Comparison of ENCODE assay signal across 23 mouse cellular contexts in the genomic region with DNA sequence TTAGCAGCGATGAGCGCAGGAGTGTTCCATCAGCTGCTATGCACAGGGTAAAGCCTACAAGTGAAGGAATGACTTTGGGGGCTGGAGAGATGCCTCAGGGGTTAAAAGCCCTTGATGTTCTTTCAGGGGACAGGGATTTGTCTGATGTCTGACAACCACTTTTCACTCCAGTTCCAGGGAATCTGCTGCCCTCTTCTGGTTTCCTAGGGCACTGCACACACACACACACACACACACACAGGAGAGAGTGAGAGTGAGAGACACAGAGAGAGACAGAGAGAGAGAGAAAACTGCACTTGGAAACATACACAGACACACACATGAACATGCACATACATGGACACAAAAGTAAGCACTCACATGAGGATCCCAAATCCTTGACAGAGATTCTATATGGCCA. TPM values are rescaled to one million over a fixed set of nuclear protein-coding genes. Genes with fewer than 3 reads are reported as not detected.
A peak's percentile ranks its signal among the peaks of the same experiment; 100 is the strongest.
DNase-seq lines count a peak whose midpoint lies in the region; ATAC-seq and TF ChIP-seq lines count a peak whose summit lies in the region.
"Had no signal": no experiment of that assay in that cellular context is flagged by ENCODE, and none has a peak within 500 bp of the region (broad histone marks: within the 10 kb centered on the region; RNA-seq: fewer than 3 reads in every experiment).

No protein-coding gene starts in this region.

- TF ChIP-seq POLR2A in liver, adult 2 months (IDR thresholded peaks at IDR 0.05; ENCODE audit: extremely low read depth, insufficient read depth, low read length): no peak
- no peak for TF ChIP-seq POLR2A in CH12.LX (IDR thresholded peaks at IDR 0.05; ENCODE audit: low read depth, low read length)
- no peak for TF ChIP-seq POLR2A in bone marrow, adult 2 months (IDR thresholded peaks at IDR 0.05; ENCODE audit: borderline replicate concordance, control insufficient read depth, low read depth, low read length)

- no peak overlapping the region for H3K4me3 ChIP-seq in heart, embryonic 12.5 days
- no peak overlapping the region for H3K4me3 ChIP-seq in liver, adult 2 months (ENCODE audit: insufficient read depth, low read depth, low read length)
- no peak overlapping the region for H3K4me3 ChIP-seq in liver, embryonic 11.5 days (ENCODE audit: low read depth, low read length)
- no peak overlapping the region for H3K4me3 ChIP-seq in CH12.LX (replicated peaks in 1 of 3; ENCODE audit: low read depth in 2 of 3, low read length in 2 of 3, poor library complexity in 1 of 3)
- no peak overlapping the region for H3K4me3 ChIP-seq in bone marrow, adult 2 months (replicated peaks; ENCODE audit: control insufficient read depth, low read depth, low read length)
- H3K4me3 ChIP-seq: embryonic facial prominence, embryonic 12.5 days; heart, embryonic 15.5 days; hindbrain, embryonic 13.5 days; limb, embryonic 15.5 days; lung, embryonic 15.5 days; stomach, embryonic 15.5 days had no signal

- in situ Hi-C loops in CH12.LX (cut with MboI; ENCODE audit: low pct_ligation_motif_present, low pct_unique_long_range_greater_than_20kb, low sequenced_read_pairs): loop anchor here (25.0 kb wide), 1 partner anchor 322 kb away; no protein-coding TSS in a partner anchor

- dilution Hi-C loops in CH12.LX (cut with MboI; ENCODE audit: extremely low pct_ligation_motif_present, extremely low pct_unique_long_range_greater_than_20kb, low sequenced_read_pairs): no loop called here

- H3K9me3 ChIP-seq in heart, embryonic 12.5 days (replicated peaks): peaks cover 6% of the 10 kb centered on the region
- no peaks in the 10 kb centered on the region for H3K9me3 ChIP-seq in liver, embryonic 11.5 days (ENCODE audit: control insufficient read depth, low read length)
- H3K9me3 ChIP-seq in CH12.LX (replicated peaks; ENCODE audit: low read length): peaks cover 9% of the 10 kb centered on the region
- H3K9me3 ChIP-seq: embryonic facial prominence, embryonic 12.5 days; heart, embryonic 15.5 days; hindbrain, embryonic 13.5 days; limb, embryonic 15.5 days; lung, embryonic 15.5 days; stomach, embryonic 15.5 days had no signal

- no peaks in the 10 kb centered on the region for H3K36me3 ChIP-seq in heart, embryonic 12.5 days
- no peaks in the 10 kb centered on the region for H3K36me3 ChIP-seq in liver, adult 2 months (ENCODE audit: control insufficient read depth, insufficient read depth, low read length)
- H3K36me3 ChIP-seq in liver, embryonic 11.5 days (ENCODE audit: control insufficient read depth, insufficient read depth, low read length): no peaks in the 10 kb centered on the region
- peaks cover 5 to 35% of the 10 kb centered on the region in 2 experiments for H3K36me3 ChIP-seq in CH12.LX (replicated peaks in 1 of 2; ENCODE audit: control insufficient read depth in 1 of 2, insufficient read depth in 1 of 2, low read length in 1 of 2)
- H3K36me3 ChIP-seq: embryonic facial prominence, embryonic 12.5 days; G1E; heart, embryonic 15.5 days; hindbrain, embryonic 13.5 days; limb, embryonic 15.5 days; lung, embryonic 15.5 days; stomach, embryonic 15.5 days had no signal

- no peaks in the 10 kb centered on the region for H3K79me2 ChIP-seq in liver, adult 2 months (ENCODE audit: control insufficient read depth, insufficient read depth, low read length)
- peaks cover 26% of the 10 kb centered on the region for H3K79me2 ChIP-seq in CH12.LX (replicated peaks; ENCODE audit: control insufficient read depth, extremely low read depth, insufficient read depth, poor library complexity, severe bottlenecking)

- 95% methylated on average over 2 of the region's 2 CpGs for WGBS in heart, embryonic 12.5 days
- WGBS in liver, adult 2 months: 100% methylated on average over 2 of the region's 2 CpGs
- WGBS in liver, embryonic 11.5 days: 100% methylated on average over 2 of the region's 2 CpGs
- 89% methylated on average over 2 of the region's 2 CpGs for WGBS in bone marrow, adult 2 months

- peaks cover 18% of the 10 kb centered on the region for H3K4me1 ChIP-seq in heart, embryonic 12.5 days (replicated peaks)
- no peaks in the 10 kb centered on the region for H3K4me1 ChIP-seq in liver, adult 2 months (ENCODE audit: control insufficient read depth, insufficient read depth, low read length)
- H3K4me1 ChIP-seq in liver, embryonic 11.5 days (replicated peaks; ENCODE audit: control insufficient read depth, insufficient read depth, low read length): peaks cover 12% of the 10 kb centered on the region
- peaks cover 39 to 67% of the 10 kb centered on the region in 2 experiments for H3K4me1 ChIP-seq in CH12.LX (ENCODE audit: control insufficient read depth in 1 of 2, insufficient read depth in 2 of 2)
- peaks cover 14% of the 10 kb centered on the region; the same call in 1 of the 2 replicates for H3K4me1 ChIP-seq in bone marrow, adult 2 months (ENCODE audit: control insufficient read depth, insufficient read depth, low read length)

- peak; percentile 18 for TF ChIP-seq RAD21 in CH12.LX (IDR thresholded peaks at IDR 0.05; ENCODE audit: low read depth, low read length)

- H3K4me2 ChIP-seq in heart, embryonic 12.5 days: no peak overlapping the region
- H3K4me2 ChIP-seq in liver, embryonic 11.5 days: no peak overlapping the region
- H3K4me2 ChIP-seq in CH12.LX (ENCODE audit: insufficient read depth, low read depth, poor library complexity, severe bottlenecking): no peak overlapping the region
- H3K4me2 ChIP-seq: embryonic facial prominence, embryonic 12.5 days; heart, embryonic 15.5 days; hindbrain, embryonic 13.5 days; limb, embryonic 15.5 days; lung, embryonic 15.5 days; midbrain, embryonic 11.5 days; stomach, embryonic 15.5 days had no signal

- peak; percentile 8; the same call in 1 of the 2 replicates for TF ChIP-seq CTCF in liver, adult 2 months (IDR thresholded peaks at IDR 0.05; ENCODE audit: low read depth, low read length)
- peak in 1 of 2 experiments; percentile 50; a peak in 2 of 4 replicates for TF ChIP-seq CTCF in CH12.LX (conservative IDR thresholded peaks at IDR 0.05 in 1 of 2, IDR thresholded peaks at IDR 0.05 in 1 of 2; ENCODE audit: low read depth in 2 of 2, low read length in 2 of 2)
- TF ChIP-seq CTCF in bone marrow, adult 2 months (IDR thresholded peaks at IDR 0.05; ENCODE audit: control insufficient read depth, insufficient read depth, low read length): 0 out of 2 replicates have a peak, but pooled peaks have one; percentile 17

- no peak overlapping the region for H3K9ac ChIP-seq in heart, embryonic 12.5 days
- no peak overlapping the region for H3K9ac ChIP-seq in liver, adult 2 months (ENCODE audit: low read depth, low read length)
- no peak overlapping the region for H3K9ac ChIP-seq in liver, embryonic 11.5 days (ENCODE audit: low read depth, low read length)
- H3K9ac ChIP-seq in CH12.LX (ENCODE audit: insufficient read depth, low read depth): no peak overlapping the region
- H3K9ac ChIP-seq: embryonic facial prominence, embryonic 12.5 days; heart, embryonic 15.5 days; hindbrain, embryonic 13.5 days; limb, embryonic 15.5 days; lung, embryonic 15.5 days; stomach, embryonic 15.5 days had no signal

- peak; percentile 41 for DNase-seq in heart, adult 11 months
- DNase-seq in liver, adult 2 months (ENCODE audit: extremely low read depth, low read depth, low spot score): no peak
- DNase-seq in liver, embryonic 11.5 days (ENCODE audit: low spot score): no peak
- no peak for DNase-seq in CH12.LX (ENCODE audit: extremely low read depth)
- DNase-seq: adrenal gland, postnatal 10 days; cerebellum, adult 9-11 months; gastrocnemius, postnatal 36 days; heart, postnatal 36 days; left cerebral cortex, postnatal 4 days; thymus, adult 18-20 months; thymus, postnatal 36 days had no signal

- no peak for TF ChIP-seq EP300 in CH12.LX (IDR thresholded peaks at IDR 0.05; ENCODE audit: low read length)

- H3K27me3 ChIP-seq in heart, embryonic 12.5 days (replicated peaks): peaks cover 12% of the 10 kb centered on the region
- H3K27me3 ChIP-seq in liver, adult 2 months (ENCODE audit: control insufficient read depth, insufficient read depth, low read length): no peaks in the 10 kb centered on the region
- H3K27me3 ChIP-seq in liver, embryonic 11.5 days (replicated peaks; ENCODE audit: control insufficient read depth, insufficient read depth, low read length): no peaks in the 10 kb centered on the region
- no peaks in the 10 kb centered on the region for H3K27me3 ChIP-seq in CH12.LX (replicated peaks)
- H3K27me3 ChIP-seq: lung, embryonic 15.5 days; stomach, embryonic 15.5 days had no signal

- ATAC-seq in heart, embryonic 12.5 days (ENCODE audit: insufficient number of reproducible peaks, low FRiP score): no peak
- ATAC-seq in liver, embryonic 11.5 days (replicated peaks; ENCODE audit: low FRiP score): no peak
- no peak for ATAC-seq in megakaryocyte progenitor cell, adult 5-6 weeks (replicated peaks; ENCODE audit: poor library complexity)
- ATAC-seq: activated CD4-positive, CD25-positive, alpha-beta regulatory T cell, adult 4 months had no signal

- H3K27ac ChIP-seq in heart, embryonic 12.5 days (ENCODE audit: poor library complexity, severe bottlenecking): no peak overlapping the region
- no peak overlapping the region for H3K27ac ChIP-seq in liver, adult 2 months (replicated peaks; ENCODE audit: insufficient read depth, low read depth, low read length)
- no peak overlapping the region for H3K27ac ChIP-seq in liver, embryonic 11.5 days (ENCODE audit: low read depth, low read length)
- H3K27ac ChIP-seq in CH12.LX (ENCODE audit: insufficient read depth, low read depth): peak overlapping the region; percentile 98
- H3K27ac ChIP-seq in bone marrow, adult 2 months (ENCODE audit: control insufficient read depth, insufficient read depth, low read depth, low read length, poor library complexity): no peak overlapping the region
- H3K27ac ChIP-seq: embryonic facial prominence, embryonic 12.5 days; heart, embryonic 15.5 days; hindbrain, embryonic 13.5 days; limb, embryonic 15.5 days; lung, embryonic 15.5 days; stomach, embryonic 15.5 days had no signal

TF ChIP-seq in CH12.LX, 34 proteins besides CTCF, POLR2A, EP300 and RAD21:
- TF ChIP-seq ZC3H11A (IDR thresholded peaks at IDR 0.05; ENCODE audit: low read depth, low read length): no peak
- peak; percentile 35 for TF ChIP-seq SMC3 (IDR thresholded peaks at IDR 0.05; ENCODE audit: low read depth, low read length)
- TF ChIP-seq TCF12 (IDR thresholded peaks at IDR 0.05; ENCODE audit: low read depth, low read length): no peak

RNA-seq across cellular contexts. Expression of a gene that starts 7.1 kb away (rescaled TPM):
- 0.47 and 0.54 TPM in 2 replicates for polyA plus RNA-seq in heart, embryonic 12.5 days (2016; fragmentation: Nextera tagmentation; extraction: Ambion mirVana)
- total RNA-seq in liver, adult 2 months (2014; rRNA removed): 0.09 and 0.94 TPM in 2 replicates
- 0.09 and 0.17 TPM in 2 replicates for polyA plus RNA-seq in liver, adult 2 months (2012; rRNA removed)
- polyA plus RNA-seq in liver, embryonic 11.5 days (2014; fragmentation: Nextera tagmentation; extraction: Ambion mirVana): 0.60 and 0.89 TPM in 2 replicates
- total RNA-seq in CH12.LX (2012; rRNA removed) (38.6 and 42.8 TPM in 2 replicates), CH12.LX (2014; rRNA removed) (57.1 and 57.7 TPM in 2 replicates)
- polyA plus RNA-seq in CH12.LX (2012; ENCODE audit: insufficient read length, low read depth): 81.6 and 91.5 TPM in 2 replicates
- 4.8 and 12.6 TPM in 2 replicates for polyA plus RNA-seq in bone marrow, adult 2 months (2011; ENCODE audit: insufficient read depth, insufficient read length, low replicate concordance, missing spikeins)
- 9.9 and 10.6 TPM in 2 replicates for total RNA-seq in megakaryocyte progenitor cell, adult 5-6 weeks (2015)
- 4.0 and 4.6 TPM in 2 replicates for total RNA-seq in megakaryocyte progenitor cell, adult 5-6 weeks (2017)
